Mouse (Mus musculus) midbrain, embryonic 11.5 days (tissue): ENCODE results near the gene Pdzd3. TPM values are rescaled to one million over a fixed set of nuclear protein-coding genes. Genes with fewer than 3 reads are reported as not detected.

Source experiments
- ATAC-seq: fragments of 200-750 bp; cut with Nextera tagmentation; 2 replicates; pipeline ENCODE4 v1.8.0; 2017; ENCODE audit warnings: moderate TSS enrichment, moderate library complexity; ENCODE audit not compliant: low FRiP score
- DNase-seq: peaks from one replicate; pipeline ENCODE4 v3.0.0; 2015; ENCODE audit warnings: low spot score; ENCODE audit errors: missing footprints
- H3K27ac ChIP-seq: fragments of 300-500 bp; sonication (generic); 2 replicates; pipeline ENCODE4 v1.5.1; 2014; ENCODE audit warnings: low read depth, low read length
- H3K27me3 ChIP-seq: fragments of 300-500 bp; sonication (generic); 2 replicates; pipeline ENCODE4 v1.6.1; 2014; ENCODE audit warnings: mild to moderate bottlenecking, low read length, moderate library complexity, mixed read lengths; ENCODE audit not compliant: control insufficient read depth, insufficient read depth
- H3K36me3 ChIP-seq: fragments of 300-500 bp; sonication (generic); 2 replicates; pipeline ENCODE4 v1.6.1; 2014; ENCODE audit warnings: mild to moderate bottlenecking, low read length, moderate library complexity, mixed read lengths; ENCODE audit not compliant: control insufficient read depth, insufficient read depth
- H3K4me1 ChIP-seq: fragments of 300-500 bp; sonication (generic); 2 replicates; pipeline ENCODE4 v1.6.1; 2014; ENCODE audit warnings: low read length; ENCODE audit not compliant: control insufficient read depth, insufficient read depth
- H3K4me2 ChIP-seq: fragments of 300-500 bp; sonication (generic); 2 replicates; pipeline ENCODE4 v1.6.1; 2014; ENCODE audit warnings: mild to moderate bottlenecking, moderate library complexity
- H3K4me3 ChIP-seq: fragments of 300-500 bp; sonication (generic); 2 replicates; pipeline ENCODE4 v1.5.1; 2014; ENCODE audit warnings: low read depth, low read length
- H3K9ac ChIP-seq: fragments of 300-500 bp; sonication (generic); 2 replicates; pipeline ENCODE4 v1.6.1; 2014; ENCODE audit warnings: low read length
- H3K9me3 ChIP-seq: fragments of 300-500 bp; sonication (generic); 2 replicates; pipeline ENCODE4 v1.6.1; 2016; ENCODE audit warnings: low read length; ENCODE audit not compliant: control insufficient read depth
- WGBS: fragments of 180-500 bp; shearing (Covaris S2); extraction: QIAGEN DNeasy Blood & Tissue Kit; methylation state at CpG from one replicate; pipeline ENCODE4 v1.1.7; 2014; 5-methylcytosine and 5-hydroxymethylcytosine counted together
- polyA plus RNA-seq: library from polyadenylated mRNA; unstranded; fragments of >200 nt; fragmentation: Nextera tagmentation; extraction: Ambion mirVana; gene quantifications from 2 replicates; pipeline ENCODE4 v1.2.1, GENCODE M21; 2014

The Pdzd3 gene
- polyA plus RNA-seq, 1 experiment from 2014 or later: 0.23 TPM

GRCm38 (mm10) chr9:44233021-44233801, 18.1 kb downstream of the Pdzd3 start:
- under 1% methylated on average over 34 of the region's 40 CpGs for WGBS
- Histone ChIP-seq H3K36me3 (no peaks in the 10 kb centered on the region), H3K9ac (peak overlapping the region; percentile 92), H3K27me3 (no peaks in the 10 kb centered on the region), H3K4me1 (peaks cover 11% of the 10 kb centered on the region), H3K4me2 (peak overlapping the region; percentile 83), H3K9me3 (no peaks in the 10 kb centered on the region), H3K27ac (peak overlapping the region; percentile 87), H3K4me3 (peak overlapping the region; percentile 93)
- DNase-seq: peak; percentile 91
- peak; percentile 87; the same call in 1 of the 2 replicates for ATAC-seq

DNA sequence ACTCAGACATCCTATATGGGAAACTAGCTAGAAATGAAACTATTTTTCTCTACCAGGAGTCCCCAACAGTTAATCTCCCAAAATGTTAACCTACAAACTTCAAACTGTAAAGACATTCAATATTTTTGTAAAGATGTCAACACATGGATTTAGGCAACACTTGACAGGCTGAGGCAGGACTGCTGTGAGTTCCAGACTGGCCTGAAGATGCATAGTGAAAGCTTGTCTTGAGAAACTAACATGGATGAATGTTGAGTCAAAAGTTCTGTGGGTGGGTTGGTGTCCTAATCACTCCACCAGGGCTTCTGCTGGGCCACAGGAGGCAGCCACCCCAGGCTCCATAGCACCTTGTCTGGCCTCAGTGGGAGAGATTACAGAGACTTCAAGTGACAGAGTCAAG, 19.7 kb downstream of the Pdzd3 start:
- H3K9ac ChIP-seq: no peak overlapping the region
- DNase-seq: no peak
- H3K4me3 ChIP-seq: no peak overlapping the region
- no peak overlapping the region for H3K27ac ChIP-seq
- no peaks in the 10 kb centered on the region for H3K9me3 ChIP-seq
- H3K4me1 ChIP-seq: peaks cover 11% of the 10 kb centered on the region
- peak overlapping the region; percentile 11; the same call in 1 of the 2 replicates for H3K4me2 ChIP-seq
- H3K36me3 ChIP-seq: no peaks in the 10 kb centered on the region
- no peak for ATAC-seq
- no peaks in the 10 kb centered on the region for H3K27me3 ChIP-seq

- no peak overlapping the region for H3K27ac ChIP-seq
- WGBS: 84% methylated on average over 6 of the region's 6 CpGs
- no peak for DNase-seq
- H3K4me2 ChIP-seq: no peak overlapping the region
- no peaks in the 10 kb centered on the region for H3K4me1 ChIP-seq
- H3K9me3 ChIP-seq: no peaks in the 10 kb centered on the region
- H3K9ac ChIP-seq: no peak overlapping the region
- H3K27me3 ChIP-seq: no peaks in the 10 kb centered on the region
- H3K4me3 ChIP-seq: no peak overlapping the region
- no peaks in the 10 kb centered on the region for H3K36me3 ChIP-seq
- no peak for ATAC-seq
These were observed 25.3 kb downstream of the Pdzd3 start for GRCm38 (mm10) chr9:44225993-44226392.

DNA sequence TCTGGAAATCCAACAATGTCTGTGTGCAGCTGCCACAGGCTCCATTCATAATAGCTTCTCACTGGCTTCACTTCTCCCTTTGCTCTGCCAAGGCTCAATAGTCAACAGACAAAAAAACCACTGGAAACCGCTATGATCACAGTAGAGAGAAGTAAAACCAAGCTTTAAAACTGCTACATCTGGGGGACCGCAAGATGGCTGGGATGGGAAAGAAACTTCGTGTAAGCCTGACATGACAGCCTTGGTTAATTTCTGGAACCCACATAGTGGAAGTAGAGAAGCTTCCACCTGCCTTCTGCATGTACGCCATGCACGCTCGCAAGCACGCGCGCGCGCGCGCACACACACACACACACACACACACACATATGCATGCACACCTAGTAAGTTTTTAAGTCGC, 37.7 kb downstream of the Pdzd3 start:
- H3K4me1 ChIP-seq: no peaks in the 10 kb centered on the region
- WGBS: 98% methylated on average over 14 of the region's 14 CpGs
- no peak overlapping the region for H3K27ac ChIP-seq
- no peak overlapping the region for H3K4me2 ChIP-seq
- no peaks in the 10 kb centered on the region for H3K9me3 ChIP-seq
- DNase-seq (no peak), ATAC-seq (no peak)
- H3K4me3 ChIP-seq: no peak overlapping the region
- H3K36me3 ChIP-seq: no peaks in the 10 kb centered on the region; the same call in 1 of the 2 replicates
- no peak overlapping the region for H3K9ac ChIP-seq
- no peaks in the 10 kb centered on the region for H3K27me3 ChIP-seq

GRCm38 (mm10) chr9:44212406-44212805, 38.9 kb downstream of the Pdzd3 start:
- ATAC-seq (no peak), DNase-seq (no peak)
- H3K4me1 ChIP-seq: no peaks in the 10 kb centered on the region
- H3K9me3 ChIP-seq: no peaks in the 10 kb centered on the region
- H3K4me2 ChIP-seq: no peak overlapping the region
- no peaks in the 10 kb centered on the region for H3K27me3 ChIP-seq
- no peak overlapping the region for H3K27ac ChIP-seq
- H3K36me3 ChIP-seq: no peaks in the 10 kb centered on the region; the same call in 1 of the 2 replicates
- 97% methylated on average over 4 of the region's 4 CpGs for WGBS
- H3K9ac ChIP-seq: no peak overlapping the region
- no peak overlapping the region for H3K4me3 ChIP-seq

DNA sequence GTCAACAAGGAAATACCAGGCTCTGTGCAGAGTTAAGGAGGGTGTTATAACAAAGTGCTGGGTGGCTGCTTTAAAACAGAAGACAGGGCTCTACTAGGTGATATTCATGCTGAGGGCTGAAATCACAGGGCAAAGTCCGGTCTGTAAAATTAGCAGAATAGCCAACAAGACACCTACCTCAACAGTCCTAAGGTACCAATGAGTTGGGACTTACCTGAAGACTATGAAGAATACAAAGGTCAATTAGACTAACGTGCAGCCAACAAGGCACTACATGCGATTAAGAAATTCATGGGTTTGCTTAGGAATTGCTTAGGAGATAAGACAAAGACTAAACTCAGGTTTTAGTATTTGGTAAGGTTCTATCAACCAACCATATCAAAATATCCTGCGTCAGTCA, 41.9 kb downstream of the Pdzd3 start:
- no peak for DNase-seq
- Histone ChIP-seq H3K4me1 (no peaks in the 10 kb centered on the region), H3K9ac (no peak overlapping the region), H3K36me3 (no peaks in the 10 kb centered on the region; the same call in 1 of the 2 replicates), H3K27me3 (no peaks in the 10 kb centered on the region), H3K4me3 (no peak overlapping the region), H3K4me2 (no peak overlapping the region), H3K9me3 (no peaks in the 10 kb centered on the region), H3K27ac (no peak overlapping the region)
- WGBS: 93% methylated on average over 4 of the region's 4 CpGs
- ATAC-seq: no peak

GRCm38 (mm10) chr9:44207840-44208239, 43.4 kb downstream of the Pdzd3 start:
- Histone ChIP-seq H3K27me3 (no peaks in the 10 kb centered on the region), H3K9me3 (no peaks in the 10 kb centered on the region), H3K4me2 (no peak overlapping the region), H3K4me1 (no peaks in the 10 kb centered on the region), H3K36me3 (no peaks in the 10 kb centered on the region; the same call in 1 of the 2 replicates), H3K27ac (no peak overlapping the region), H3K4me3 (no peak overlapping the region), H3K9ac (no peak overlapping the region)
- no peak for ATAC-seq
- 98% methylated on average over 2 of the region's 2 CpGs for WGBS
- no peak for DNase-seq

- H3K4me2 ChIP-seq: no peak overlapping the region
- ATAC-seq (no peak), DNase-seq (no peak)
- H3K27me3 ChIP-seq: no peaks in the 10 kb centered on the region
- no peak overlapping the region for H3K27ac ChIP-seq
- H3K4me3 ChIP-seq: no peak overlapping the region
- no peaks in the 10 kb centered on the region for H3K4me1 ChIP-seq
- H3K36me3 ChIP-seq: 0 out of 2 replicates have a peak, but pooled peaks cover 2% of the 10 kb centered on the region
- no peaks in the 10 kb centered on the region for H3K9me3 ChIP-seq
- H3K9ac ChIP-seq: no peak overlapping the region
- 71% methylated on average over 3 of the region's 3 CpGs for WGBS
These were observed 50.8 kb downstream of the Pdzd3 start for GRCm38 (mm10) chr9:44200458-44200857.

DNA sequence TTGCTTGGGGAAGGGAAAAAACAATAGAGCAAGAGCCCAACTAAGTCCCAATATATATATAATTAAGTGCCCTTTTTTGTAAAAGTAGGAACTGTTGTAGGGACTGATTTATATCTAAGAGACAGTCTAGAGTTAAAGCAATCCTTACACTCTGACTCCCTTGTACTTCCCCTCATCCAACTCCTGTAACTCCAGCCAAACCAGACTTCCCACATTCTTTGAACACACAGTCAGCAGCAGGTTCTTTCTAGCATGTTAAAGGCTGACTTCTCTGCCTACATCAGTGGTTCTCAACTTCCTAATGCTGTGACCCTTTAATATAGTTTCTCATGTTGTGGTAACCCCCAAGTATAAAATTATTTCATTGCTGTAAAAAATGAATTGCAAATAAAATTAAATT, 51.7 kb downstream of the Pdzd3 start:
- no peak overlapping the region for H3K27ac ChIP-seq
- H3K4me2 ChIP-seq: no peak overlapping the region
- no peak for DNase-seq
- no peaks in the 10 kb centered on the region for H3K4me1 ChIP-seq
- H3K36me3 ChIP-seq: 0 out of 2 replicates have a peak, but pooled peaks cover 2% of the 10 kb centered on the region
- H3K4me3 ChIP-seq: no peak overlapping the region
- H3K9ac ChIP-seq: no peak overlapping the region
- ATAC-seq: no peak
- no peaks in the 10 kb centered on the region for H3K27me3 ChIP-seq
- H3K9me3 ChIP-seq: no peaks in the 10 kb centered on the region
